Mouse (Mus musculus): ENCODE measurements around the gene Gm20388. TPM values are rescaled to one million over a fixed set of nuclear protein-coding genes. Genes with fewer than 3 reads are reported as not detected.

Gene Gm20388
- polyA plus RNA-seq, 1 experiment = 23.9 TPM

DNA sequence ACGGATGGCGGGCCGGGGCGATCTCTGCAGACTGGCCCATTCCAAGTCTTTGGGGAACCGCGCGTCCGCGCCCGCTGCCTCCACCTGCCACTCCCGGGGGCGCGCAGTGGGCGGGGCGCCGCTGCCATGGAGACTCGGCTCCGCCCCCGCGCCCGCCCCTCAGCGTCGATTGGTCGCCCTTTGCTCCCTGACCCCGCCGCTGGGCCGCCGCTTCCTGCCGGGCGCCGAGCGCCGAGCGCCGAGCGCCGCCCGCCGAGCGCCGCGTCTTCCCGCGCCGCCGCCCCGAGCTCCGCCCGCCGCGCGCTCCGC is 4320.5 kb downstream of the Gm20388 start, which contains the start of gene Galnt2:
Gene Galnt2, plus strand, starts transcription at position 216 of the 309 bp plus-strand sequence.
- Histone ChIP-seq H3K4me1 (ENCODE audit: control insufficient read depth, insufficient read depth, low read length) (peaks cover 1% of the 10 kb centered on the region; the same call in 1 of the 2 replicates), H3K27ac (ENCODE audit: insufficient read depth, low read length) (no peak within 1 kb of the TSS), H3K4me3 (ENCODE audit: insufficient read depth, low read length) (peak within 1 kb of the TSS; percentile 62)
- TF ChIP-seq CTCF (IDR thresholded peaks at IDR 0.05; ENCODE audit: extremely low read depth, insufficient read depth, low read length) (no peak), POLR2A (IDR thresholded peaks at IDR 0.05; ENCODE audit: extremely low read depth, insufficient read depth, low read length) (peak; percentile 24; the same call in 1 of the 2 replicates)

DNA sequence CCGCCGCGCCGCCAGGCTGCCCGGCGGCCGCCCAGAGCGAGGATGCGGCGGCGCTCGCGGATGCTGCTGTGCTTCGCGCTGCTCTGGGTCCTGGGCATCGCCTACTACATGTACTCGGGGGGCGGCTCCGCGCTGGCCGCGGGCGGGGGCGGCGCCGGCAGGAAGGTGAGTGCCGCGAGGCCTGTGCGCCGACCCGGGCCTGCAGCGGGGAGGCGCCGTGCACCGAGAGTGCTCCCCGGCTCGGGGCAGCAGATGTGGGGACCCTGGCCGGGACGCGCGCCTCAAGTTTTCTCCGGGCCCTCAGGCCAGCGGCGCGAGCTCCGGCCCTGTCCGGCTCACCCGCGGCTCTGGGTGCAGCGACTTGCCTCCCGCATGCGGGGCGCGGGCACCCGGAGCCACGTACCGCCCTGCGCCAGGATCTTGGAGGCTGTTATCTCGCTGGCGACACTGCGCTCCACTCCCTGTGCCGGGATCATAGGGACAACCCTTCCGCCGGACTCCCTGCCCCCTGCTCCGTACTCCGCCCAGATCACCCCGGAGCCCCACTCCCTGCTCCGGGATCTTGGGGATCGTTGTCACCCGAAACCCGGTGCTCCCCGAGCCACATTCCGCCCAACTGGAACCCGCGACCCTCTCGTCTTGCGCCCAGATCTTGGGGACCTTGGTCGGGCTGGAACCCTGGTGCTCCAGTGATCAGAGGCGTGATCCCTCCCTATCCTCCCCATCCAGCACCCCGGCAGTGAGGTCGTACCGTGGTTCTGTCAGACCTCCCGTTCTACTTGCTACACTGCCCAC is 4321.0 kb downstream of the Gm20388 start:
- Histone ChIP-seq H3K4me3 (ENCODE audit: insufficient read depth, low read length) (peak overlapping the region; percentile 62), H3K4me1 (ENCODE audit: control insufficient read depth, insufficient read depth, low read length) (peaks cover 1% of the 10 kb centered on the region; the same call in 1 of the 2 replicates), H3K27ac (ENCODE audit: insufficient read depth, low read length) (no peak overlapping the region)
- TF ChIP-seq CTCF (IDR thresholded peaks at IDR 0.05; ENCODE audit: extremely low read depth, insufficient read depth, low read length) (no peak), POLR2A (IDR thresholded peaks at IDR 0.05; ENCODE audit: extremely low read depth, insufficient read depth, low read length) (no peak)

DNA sequence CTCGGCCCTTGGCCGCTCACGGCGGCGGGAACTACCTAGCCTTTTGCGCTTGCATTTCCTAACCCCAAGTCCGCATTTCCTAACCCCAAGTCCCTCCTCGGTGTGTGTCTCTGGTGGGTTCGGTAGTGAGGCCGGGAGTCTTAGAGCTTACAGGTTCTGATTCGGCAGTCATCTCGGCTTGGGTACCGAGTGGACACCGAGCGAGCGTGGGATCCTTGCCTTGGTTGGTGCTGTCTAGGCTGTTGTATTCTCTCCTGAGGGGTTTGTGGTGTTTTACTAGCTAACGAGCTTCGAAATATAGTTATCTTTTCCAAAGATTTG is 4321.6 kb downstream of the Gm20388 start:
- Histone ChIP-seq H3K27ac (ENCODE audit: insufficient read depth, low read length) (no peak overlapping the region), H3K4me1 (ENCODE audit: control insufficient read depth, insufficient read depth, low read length) (peaks cover 1% of the 10 kb centered on the region; the same call in 1 of the 2 replicates), H3K4me3 (ENCODE audit: insufficient read depth, low read length) (peak overlapping the region; percentile 62)
- TF ChIP-seq CTCF (IDR thresholded peaks at IDR 0.05; ENCODE audit: extremely low read depth, insufficient read depth, low read length) (no peak), POLR2A (IDR thresholded peaks at IDR 0.05; ENCODE audit: extremely low read depth, insufficient read depth, low read length) (no peak)

DNA sequence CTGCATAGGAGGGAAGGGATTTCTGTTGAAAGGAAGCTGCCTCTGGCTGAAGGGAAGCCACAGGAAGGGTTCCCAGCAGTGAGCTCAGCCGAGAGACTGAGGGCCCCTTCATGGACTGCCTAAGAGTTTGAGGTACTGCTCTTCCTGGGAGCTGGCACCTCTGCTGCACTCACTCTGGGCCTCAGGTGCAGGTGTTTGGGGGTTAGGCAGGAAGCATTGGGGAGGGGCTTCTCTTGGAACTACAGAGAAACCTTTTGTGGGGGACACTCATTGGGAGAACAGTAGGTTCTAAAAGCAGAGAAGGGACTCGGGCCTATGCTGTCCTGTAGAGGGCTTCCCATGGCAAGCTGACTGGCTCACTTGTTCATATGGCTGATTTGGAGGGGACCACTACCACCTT is 4323.9 kb downstream of the Gm20388 start:
- H3K4me1 ChIP-seq (ENCODE audit: control insufficient read depth, insufficient read depth, low read length) = peaks cover 1% of the 10 kb centered on the region; the same call in 1 of the 2 replicates
- no peak overlapping the region for H3K4me3 ChIP-seq (ENCODE audit: insufficient read depth, low read length)
- no peak overlapping the region for H3K27ac ChIP-seq (ENCODE audit: insufficient read depth, low read length)
- TF ChIP-seq CTCF (IDR thresholded peaks at IDR 0.05; ENCODE audit: extremely low read depth, insufficient read depth, low read length) (no peak), POLR2A (IDR thresholded peaks at IDR 0.05; ENCODE audit: extremely low read depth, insufficient read depth, low read length) (no peak)

DNA sequence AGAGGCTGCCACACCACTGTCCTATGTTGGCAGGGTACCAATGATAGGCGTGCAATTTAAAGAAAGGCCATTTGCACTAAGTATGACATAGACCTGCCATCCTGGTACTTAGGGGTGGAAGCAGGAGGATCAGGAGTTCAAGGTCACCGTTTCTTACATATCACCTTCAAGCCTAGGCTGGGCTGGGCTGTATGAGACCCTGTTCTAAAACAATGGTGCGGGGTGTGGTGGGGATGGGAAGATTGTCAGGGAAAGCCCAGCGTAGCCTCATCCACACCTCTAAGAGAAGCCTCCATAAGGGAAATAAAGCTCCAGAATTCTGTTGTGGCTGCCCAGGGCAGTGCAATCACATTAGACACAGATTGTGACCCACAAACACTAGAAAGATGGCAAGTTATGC is 4324.9 kb downstream of the Gm20388 start:
- TF ChIP-seq CTCF (IDR thresholded peaks at IDR 0.05; ENCODE audit: extremely low read depth, insufficient read depth, low read length) = no peak
- TF ChIP-seq POLR2A (IDR thresholded peaks at IDR 0.05; ENCODE audit: extremely low read depth, insufficient read depth, low read length) = no peak
- Histone ChIP-seq H3K27ac (ENCODE audit: insufficient read depth, low read length) (no peak overlapping the region), H3K4me1 (ENCODE audit: control insufficient read depth, insufficient read depth, low read length) (peaks cover 1% of the 10 kb centered on the region; the same call in 1 of the 2 replicates), H3K4me3 (ENCODE audit: insufficient read depth, low read length) (no peak overlapping the region)

DNA sequence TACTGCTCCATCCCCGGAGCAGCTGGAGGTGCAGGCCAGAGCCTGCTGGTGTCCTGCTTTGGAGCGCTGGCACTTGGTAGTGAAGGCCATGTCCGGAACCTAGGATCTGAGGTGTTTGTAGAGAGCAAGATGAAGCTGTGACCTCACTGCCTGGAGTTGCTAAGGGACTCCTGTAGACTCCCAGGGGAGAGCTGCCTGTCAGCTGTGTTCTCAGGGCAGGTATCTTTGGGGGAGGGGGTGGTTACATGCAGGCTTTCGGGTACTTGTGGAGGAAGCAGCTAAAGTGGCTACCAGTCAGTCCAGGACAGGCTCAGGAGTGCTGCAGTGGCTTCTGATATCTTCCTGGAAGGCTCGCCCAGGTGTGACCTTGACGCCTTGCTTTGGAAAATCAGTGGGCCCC is 4328.7 kb downstream of the Gm20388 start:
- Histone ChIP-seq H3K4me3 (ENCODE audit: insufficient read depth, low read length) (no peak overlapping the region), H3K27ac (ENCODE audit: insufficient read depth, low read length) (no peak overlapping the region), H3K4me1 (ENCODE audit: control insufficient read depth, insufficient read depth, low read length) (no peaks in the 10 kb centered on the region)
- TF ChIP-seq POLR2A (IDR thresholded peaks at IDR 0.05; ENCODE audit: extremely low read depth, insufficient read depth, low read length) = no peak

DNA sequence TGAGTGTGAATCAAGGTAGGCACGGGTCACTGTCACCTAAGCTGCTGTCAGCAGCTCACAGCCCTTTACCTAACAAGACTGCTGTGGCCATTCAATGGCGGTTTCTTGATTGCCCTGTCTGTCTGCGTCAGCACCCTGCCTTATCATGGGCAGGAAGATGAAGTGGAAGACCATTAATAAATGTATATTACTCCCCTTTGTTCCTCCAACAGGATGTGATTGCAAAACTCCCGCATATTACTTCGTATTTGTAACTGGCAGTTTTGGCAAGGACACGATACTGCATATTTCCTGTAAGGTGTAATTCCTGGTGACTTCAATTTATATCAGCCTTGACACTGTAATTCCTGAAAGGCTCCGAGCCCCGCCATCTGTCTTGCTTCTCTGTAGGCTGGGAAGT is 4330.3 kb downstream of the Gm20388 start:
- H3K27ac ChIP-seq (ENCODE audit: insufficient read depth, low read length) = no peak overlapping the region
- TF ChIP-seq POLR2A (IDR thresholded peaks at IDR 0.05; ENCODE audit: extremely low read depth, insufficient read depth, low read length) (no peak), CTCF (IDR thresholded peaks at IDR 0.05; ENCODE audit: extremely low read depth, insufficient read depth, low read length) (no peak)
- no peak overlapping the region for H3K4me3 ChIP-seq (ENCODE audit: insufficient read depth, low read length)
- H3K4me1 ChIP-seq (ENCODE audit: control insufficient read depth, insufficient read depth, low read length) = no peaks in the 10 kb centered on the region

DNA sequence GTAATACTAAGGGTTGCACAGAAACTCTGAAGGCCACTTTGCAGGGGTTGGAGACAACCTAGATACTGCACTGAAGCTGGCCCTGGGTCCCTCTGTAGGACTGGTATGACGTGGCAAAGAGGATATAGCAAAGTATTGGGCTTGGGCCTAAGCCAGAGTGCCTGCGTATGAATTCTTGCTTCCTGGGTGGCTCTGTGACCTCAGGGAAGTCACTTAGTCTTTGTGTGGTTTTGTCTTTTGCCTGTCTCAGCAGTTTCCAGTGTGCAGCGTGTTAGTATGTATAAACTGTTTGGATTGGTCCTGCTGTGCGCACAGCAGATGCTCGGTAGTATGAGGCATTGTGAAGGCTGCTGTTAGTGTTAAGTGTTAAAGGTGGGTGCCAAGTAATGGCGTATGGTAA is 4331.6 kb downstream of the Gm20388 start:
- H3K4me1 ChIP-seq (ENCODE audit: control insufficient read depth, insufficient read depth, low read length) = no peaks in the 10 kb centered on the region
- H3K27ac ChIP-seq (ENCODE audit: insufficient read depth, low read length) = no peak overlapping the region
- TF ChIP-seq POLR2A (IDR thresholded peaks at IDR 0.05; ENCODE audit: extremely low read depth, insufficient read depth, low read length) = no peak
- no peak for TF ChIP-seq CTCF (IDR thresholded peaks at IDR 0.05; ENCODE audit: extremely low read depth, insufficient read depth, low read length)
- H3K4me3 ChIP-seq (ENCODE audit: insufficient read depth, low read length) = no peak overlapping the region

DNA sequence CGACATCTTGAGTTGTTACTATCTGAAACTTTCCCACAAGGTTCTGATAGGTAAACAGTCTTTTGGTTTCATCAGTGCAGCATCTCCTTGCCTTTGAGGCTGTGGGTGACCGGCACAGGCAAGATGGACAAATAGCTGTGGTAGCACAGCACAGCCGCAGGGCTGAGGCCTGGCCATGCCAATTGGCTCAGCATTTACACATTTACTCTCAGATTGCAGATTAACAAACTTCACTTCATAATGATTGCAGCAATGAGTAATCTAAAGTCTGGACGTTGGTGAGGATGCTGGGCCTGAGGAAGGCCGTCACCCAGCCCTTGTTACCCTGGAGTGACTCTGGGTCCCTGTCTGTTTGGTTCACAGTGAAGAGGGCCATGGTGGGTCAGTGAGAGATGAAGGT is 4332.3 kb downstream of the Gm20388 start:
- H3K4me3 ChIP-seq (ENCODE audit: insufficient read depth, low read length) = no peak overlapping the region
- H3K4me1 ChIP-seq (ENCODE audit: control insufficient read depth, insufficient read depth, low read length) = no peaks in the 10 kb centered on the region
- TF ChIP-seq CTCF (IDR thresholded peaks at IDR 0.05; ENCODE audit: extremely low read depth, insufficient read depth, low read length) (no peak), POLR2A (IDR thresholded peaks at IDR 0.05; ENCODE audit: extremely low read depth, insufficient read depth, low read length) (no peak)
- H3K27ac ChIP-seq (ENCODE audit: insufficient read depth, low read length) = no peak overlapping the region

DNA sequence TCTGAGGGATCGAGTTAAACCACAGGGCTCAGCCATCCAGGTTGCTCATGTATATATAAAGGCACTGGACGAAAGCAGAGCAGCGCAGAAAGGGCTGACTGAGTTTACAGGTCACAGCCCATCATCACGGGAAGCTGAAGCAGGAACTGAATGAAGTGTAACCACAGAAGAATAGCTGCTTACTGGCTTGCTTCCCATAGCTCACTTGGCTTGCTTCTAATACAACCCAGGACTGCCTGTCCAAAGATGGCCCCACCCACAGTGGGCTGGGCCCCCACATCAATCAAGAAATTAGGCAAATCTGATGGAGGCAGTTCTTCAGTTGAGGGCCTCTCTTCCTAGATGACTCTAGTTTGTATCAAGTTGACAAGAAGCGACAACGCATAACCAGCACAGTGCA is 4336.9 kb downstream of the Gm20388 start:
- TF ChIP-seq POLR2A (IDR thresholded peaks at IDR 0.05; ENCODE audit: extremely low read depth, insufficient read depth, low read length) = no peak
- no peak for TF ChIP-seq CTCF (IDR thresholded peaks at IDR 0.05; ENCODE audit: extremely low read depth, insufficient read depth, low read length)
- Histone ChIP-seq H3K4me1 (ENCODE audit: control insufficient read depth, insufficient read depth, low read length) (peaks cover 4% of the 10 kb centered on the region), H3K4me3 (ENCODE audit: insufficient read depth, low read length) (no peak overlapping the region), H3K27ac (ENCODE audit: insufficient read depth, low read length) (no peak overlapping the region)

All from cortical plate, adult 2 months (tissue).